Mouse (Mus musculus) lung, postnatal 10 days (tissue): ENCODE measurements at regions not wholly inside any gene's neighbourhood (a gene's known extent, or its start where the extent isn't known, plus 50 kb on each side); places are given as distances from the start of the nearest gene placed in this dataset.

Experiments
- DNase-seq: peaks from one replicate; pipeline ENCODE4 v3.0.0; 2021

DNA sequence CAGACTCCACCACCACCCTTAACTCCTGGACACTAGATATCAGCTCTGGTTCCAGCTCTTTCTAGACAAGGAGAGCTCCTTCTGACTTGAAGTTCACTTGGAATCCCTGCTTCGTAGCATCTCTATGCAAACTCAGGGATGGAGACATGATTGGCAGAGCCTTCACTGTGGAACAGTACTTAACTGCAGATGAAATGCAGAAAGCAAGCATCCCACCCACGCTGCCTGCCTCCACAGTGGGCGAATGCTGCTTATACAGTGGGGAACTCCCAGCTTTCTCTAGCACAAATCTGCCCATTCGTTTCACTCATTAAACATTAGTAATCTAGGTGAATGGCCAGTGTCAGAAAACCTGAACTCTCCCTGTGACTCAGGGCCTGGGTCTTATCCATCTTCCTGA lies 92.0 kb upstream of the Coch start:
- DNase-seq = no peak

DNA sequence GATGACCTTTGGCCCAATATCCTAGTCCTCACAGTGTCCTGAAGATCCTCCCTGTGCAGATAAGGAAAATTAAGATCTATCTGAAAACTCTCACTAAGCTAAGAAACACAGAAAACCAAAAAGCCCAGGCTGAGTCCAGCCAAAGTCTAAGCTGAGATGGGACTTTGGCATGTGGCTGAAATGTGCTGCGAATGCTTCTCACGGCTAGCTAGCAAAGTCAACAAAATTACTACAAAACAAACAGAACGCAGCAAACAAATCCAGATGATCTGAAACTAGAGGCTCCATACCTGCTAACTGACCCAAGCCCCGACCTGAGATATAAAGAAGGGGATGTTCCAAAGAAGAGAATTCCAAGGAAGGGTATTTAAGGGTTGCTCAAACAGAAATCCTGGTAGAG lies 90.4 kb upstream of the Coch start:
- DNase-seq = no peak

DNA sequence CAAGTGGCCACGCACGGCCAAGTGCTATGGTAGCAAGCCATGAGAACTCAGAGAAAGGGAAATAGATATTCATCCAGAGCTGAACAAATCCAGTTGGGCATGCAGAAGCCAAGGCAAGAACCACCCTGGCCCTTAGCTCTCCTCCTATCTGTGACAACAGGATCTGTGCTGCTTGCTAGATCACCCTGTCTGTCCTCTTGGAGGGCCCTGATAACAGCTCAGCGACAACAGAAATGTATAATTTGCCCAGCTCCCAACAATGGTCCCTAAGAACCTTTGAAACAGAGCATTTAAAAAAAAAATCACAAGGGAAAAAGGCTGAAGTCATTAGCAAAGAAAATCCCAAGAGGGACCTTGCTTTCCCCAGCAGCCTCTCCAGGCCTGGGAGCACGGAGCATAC lies 89.4 kb upstream of the Coch start:
- DNase-seq = no peak

DNA sequence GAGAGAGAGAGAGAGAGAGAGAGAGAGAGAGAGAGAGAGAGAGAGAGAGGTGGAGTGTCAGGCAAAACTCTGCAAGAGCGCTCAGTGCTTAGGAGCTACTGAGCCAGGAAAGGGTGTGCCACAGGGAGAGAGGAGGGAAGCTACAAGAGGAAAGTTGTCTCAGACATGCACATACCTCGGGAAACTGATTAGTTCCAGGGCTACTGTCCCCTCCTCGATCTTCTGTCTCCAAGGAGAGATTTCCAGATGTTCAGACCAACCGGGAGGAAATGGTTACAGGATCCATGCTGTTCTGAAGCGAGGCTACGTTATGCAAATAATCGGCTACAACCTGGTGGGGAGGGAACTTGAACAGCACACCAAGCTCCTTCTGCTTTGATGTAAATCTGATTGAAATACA lies 88.6 kb upstream of the Coch start:
- DNase-seq = no peak

DNA sequence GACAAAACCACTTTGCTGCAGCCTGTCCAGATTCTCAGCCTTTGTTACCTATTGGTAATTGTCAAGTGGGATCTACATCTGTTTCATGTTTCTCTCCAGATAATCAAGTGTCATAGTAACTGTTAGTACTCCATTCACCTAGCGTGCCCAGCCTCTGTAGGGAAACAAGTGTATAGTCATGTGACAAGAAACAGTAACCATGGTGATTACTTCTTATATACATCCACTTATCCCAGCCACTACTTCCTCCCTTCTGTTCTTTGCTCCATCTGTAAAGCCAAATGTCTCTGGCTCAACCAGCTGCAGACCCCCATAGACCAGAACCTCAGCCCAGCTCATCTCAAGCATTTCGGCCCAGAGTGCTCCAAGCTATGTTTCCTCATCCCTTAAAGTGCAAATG lies 83.1 kb upstream of the Coch start:
- DNase-seq = no peak

DNA sequence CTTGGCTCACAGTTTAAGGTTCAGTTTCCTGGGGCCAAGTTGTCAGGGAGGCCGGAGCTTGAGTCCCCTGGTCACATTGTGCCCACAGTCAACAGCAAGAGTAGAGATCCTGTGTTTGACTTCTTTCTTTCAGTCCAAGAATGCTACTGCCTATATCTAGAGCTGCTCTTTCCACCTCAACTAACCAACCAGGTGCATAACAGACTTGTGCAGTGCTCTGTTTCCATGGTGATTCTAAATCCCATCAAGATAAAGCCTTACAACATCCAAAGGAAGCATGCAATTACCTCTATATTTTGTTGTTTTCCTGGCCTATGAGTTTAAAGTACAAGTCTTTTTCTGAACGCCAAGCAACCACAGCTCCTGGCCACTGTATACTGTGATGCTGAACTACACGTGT lies 76.4 kb upstream of the Coch start:
- DNase-seq = no peak

DNA sequence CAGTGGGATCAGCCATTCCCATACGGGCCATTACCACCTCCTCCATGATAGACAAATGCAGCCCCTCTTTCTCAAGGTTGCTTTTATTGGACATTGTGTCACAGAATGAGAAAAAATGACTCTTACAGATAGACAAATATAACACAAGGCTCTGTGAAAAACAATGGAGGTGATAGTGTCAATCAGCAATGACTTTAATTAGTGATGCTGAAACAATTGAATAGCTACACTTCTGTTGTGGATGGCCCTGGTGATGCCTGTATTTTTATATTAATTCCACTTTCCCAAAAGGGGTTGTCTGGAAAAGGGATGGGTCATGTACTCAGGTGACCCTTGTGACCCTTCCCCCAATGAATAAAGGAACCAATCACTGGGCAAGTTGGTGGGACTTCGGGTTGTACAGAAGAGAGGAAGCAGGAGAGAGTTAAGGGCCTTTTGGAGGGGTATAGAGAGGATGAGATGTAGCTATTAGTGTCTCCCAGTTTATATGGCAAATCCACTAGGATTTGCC lies 71.5 kb upstream of the Coch start:
- DNase-seq = no peak

DNA sequence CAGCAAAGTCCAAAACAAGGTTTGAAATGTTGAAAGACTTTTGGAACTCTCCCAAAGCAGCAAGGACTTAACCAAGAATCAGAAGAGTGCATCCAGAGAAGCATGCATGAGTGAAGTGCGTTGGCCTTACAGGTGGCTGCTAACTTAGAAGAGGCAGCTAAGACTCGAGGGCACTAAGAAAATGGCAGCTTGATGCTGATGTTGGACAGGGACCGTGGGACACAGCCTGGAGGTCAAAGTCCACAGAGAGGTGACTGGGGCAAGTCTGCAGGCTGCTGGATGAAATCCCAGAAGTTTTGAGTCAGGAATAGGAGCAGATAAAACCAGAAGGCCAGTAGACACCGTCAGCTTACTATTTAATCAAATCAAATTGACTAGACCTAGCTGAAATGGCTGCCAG lies 69.3 kb upstream of the Coch start:
- no peak for DNase-seq

DNA sequence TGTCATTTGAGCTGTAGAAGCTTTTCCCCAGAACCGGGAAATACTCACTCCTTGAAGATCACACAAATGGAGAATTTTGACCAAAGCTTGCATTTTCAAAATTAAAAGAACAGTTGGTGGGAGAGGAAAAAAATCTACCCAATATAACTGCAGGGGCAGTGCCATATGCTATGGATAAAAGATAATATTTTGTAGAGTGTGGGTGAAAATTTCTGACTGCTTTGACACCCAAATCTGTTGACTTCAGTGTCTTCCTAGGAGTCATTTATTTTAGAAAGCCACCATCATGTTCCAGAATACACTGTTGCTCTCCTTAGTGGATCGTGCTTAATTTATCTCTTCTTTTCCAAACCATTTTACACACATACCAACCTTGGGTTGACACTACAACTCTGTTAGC lies 65.3 kb upstream of the Coch start:
- no peak for DNase-seq

DNA sequence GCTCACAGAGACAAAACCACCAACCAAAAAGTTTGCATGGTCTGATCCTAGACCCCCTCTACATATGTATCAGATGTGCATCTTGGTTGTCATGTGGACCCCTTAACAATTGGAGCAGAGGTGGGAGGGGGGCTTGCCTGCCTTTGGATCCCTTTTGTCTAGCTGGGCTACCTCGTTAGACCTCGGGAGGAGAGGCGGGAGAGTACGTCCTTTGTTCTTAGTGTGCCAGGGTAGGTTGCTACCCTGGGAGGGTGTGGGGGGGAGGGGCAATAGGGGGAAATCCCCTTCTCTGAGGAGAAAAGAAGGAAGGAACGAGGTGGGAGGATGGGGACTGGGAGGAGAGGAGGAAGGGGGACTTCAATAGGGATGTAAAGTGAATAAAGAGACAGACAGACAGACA lies 58.5 kb upstream of the Coch start:
- DNase-seq = no peak

DNA sequence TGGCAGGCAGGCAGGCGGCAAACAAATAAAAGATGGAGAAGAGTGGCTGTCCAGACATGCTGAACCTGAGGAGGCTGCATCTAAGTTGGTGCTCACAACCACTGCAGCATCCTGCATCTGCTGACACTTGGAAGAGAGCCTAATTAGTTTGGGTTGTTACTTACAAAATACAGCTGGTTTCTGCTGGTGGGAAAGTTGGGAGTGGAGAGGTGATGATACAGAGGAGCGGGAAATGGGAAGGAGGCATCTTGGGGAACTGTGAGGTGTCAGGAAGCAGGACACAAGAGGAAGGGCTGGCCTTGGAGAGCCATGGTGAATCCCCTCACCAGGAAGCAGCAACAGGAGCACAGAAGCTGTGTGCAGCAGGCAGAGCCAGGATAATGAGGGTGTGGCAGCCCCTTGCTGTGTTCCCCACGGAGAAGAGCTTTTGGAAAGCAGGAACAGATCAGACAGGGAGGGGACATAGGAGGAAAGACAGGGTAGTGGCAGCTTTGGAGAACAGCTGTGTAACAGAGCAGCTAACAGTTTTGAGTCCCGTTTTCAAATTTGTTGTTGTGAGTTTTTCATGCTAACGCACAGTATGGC lies 58.0 kb upstream of the Coch start:
- DNase-seq = peak; percentile 3
